Mouse (Mus musculus) hindbrain, postnatal 0 days (tissue): ENCODE measurements at regions not wholly inside any gene's neighbourhood (a gene's known extent, or its start where the extent isn't known, plus 50 kb on each side); places are given as distances from the start of the nearest gene placed in this dataset.

Source experiments
- ATAC-seq: fragments of 200-750 bp; cut with Nextera tagmentation; 2 replicates; pipeline ENCODE4 v1.8.0; 2017; ENCODE audit warnings: mild to moderate bottlenecking, moderate TSS enrichment, moderate library complexity
- DNase-seq: peaks from one replicate; pipeline ENCODE4 v3.0.0-alpha.2; 2015; ENCODE audit warnings: low spot score
- H3K27ac ChIP-seq: fragments of 300-500 bp; sonication (generic); 2 replicates; pipeline ENCODE4 v1.5.1; 2014; ENCODE audit warnings: mild to moderate bottlenecking
- H3K27me3 ChIP-seq: fragments of 300-500 bp; sonication (generic); 2 replicates; pipeline ENCODE4 v1.6.1; 2014; ENCODE audit warnings: low read length, mixed read lengths; ENCODE audit not compliant: insufficient read depth
- H3K36me3 ChIP-seq: fragments of 300-500 bp; sonication (generic); 2 replicates; pipeline ENCODE4 v1.6.1; 2014; ENCODE audit warnings: low read length, mixed read lengths; ENCODE audit not compliant: insufficient read depth
- H3K4me1 ChIP-seq: fragments of 300-500 bp; sonication (generic); 2 replicates; pipeline ENCODE4 v1.6.1; 2014; ENCODE audit warnings: antibody characterized with exemption, low read length, mixed read lengths; ENCODE audit not compliant: insufficient read depth
- H3K4me2 ChIP-seq: fragments of 300-500 bp; sonication (generic); 2 replicates; pipeline ENCODE4 v1.6.1; 2014; ENCODE audit warnings: low read depth, mild to moderate bottlenecking, low read length, moderate library complexity, mixed read lengths
- H3K4me3 ChIP-seq: fragments of 300-500 bp; sonication (generic); 2 replicates; pipeline ENCODE4 v1.5.1; 2014; ENCODE audit warnings: low read length
- H3K9ac ChIP-seq: fragments of 300-500 bp; sonication (generic); replicated peaks from 2 replicates; pipeline ENCODE4 v1.6.1; 2014; ENCODE audit warnings: mild to moderate bottlenecking, low read length, moderate library complexity, mixed read lengths
- H3K9me3 ChIP-seq: fragments of 300-500 bp; sonication (generic); 2 replicates; pipeline ENCODE4 v1.6.1; 2016; ENCODE audit warnings: low read length, mixed read lengths
- CTCF ChIP-seq: IDR thresholded peaks from 2 replicates; pipeline ENCODE4 v1.5.1; 2016; ENCODE audit warnings: antibody characterized with exemption, control low read depth, low read depth
- WGBS: fragments of 180-500 bp; shearing (Covaris S2); extraction: QIAGEN DNeasy Blood & Tissue Kit; methylation state at CpG from one replicate; pipeline ENCODE4 v1.1.7; 2014; 5-methylcytosine and 5-hydroxymethylcytosine counted together

- no peak for TF ChIP-seq CTCF
- Histone ChIP-seq H3K4me1 (no peaks in the 10 kb centered on the region), H3K4me3 (no peak overlapping the region), H3K36me3 (no peaks in the 10 kb centered on the region), H3K9ac (no peak overlapping the region), H3K27me3 (no peaks in the 10 kb centered on the region), H3K4me2 (no peak overlapping the region), H3K9me3 (no peaks in the 10 kb centered on the region), H3K27ac (no peak overlapping the region)
- DNase-seq (no peak), ATAC-seq (no peak)
- 82% methylated on average over 9 of the region's 9 CpGs for WGBS
These were observed 331.3 kb upstream of the Gm5148 start for GRCm38 (mm10) chr3:38055627-38056026.

GRCm38 (mm10) chr3:38052941-38053340 lies 328.7 kb upstream of the Gm5148 start:
- no peak for ATAC-seq

DNA sequence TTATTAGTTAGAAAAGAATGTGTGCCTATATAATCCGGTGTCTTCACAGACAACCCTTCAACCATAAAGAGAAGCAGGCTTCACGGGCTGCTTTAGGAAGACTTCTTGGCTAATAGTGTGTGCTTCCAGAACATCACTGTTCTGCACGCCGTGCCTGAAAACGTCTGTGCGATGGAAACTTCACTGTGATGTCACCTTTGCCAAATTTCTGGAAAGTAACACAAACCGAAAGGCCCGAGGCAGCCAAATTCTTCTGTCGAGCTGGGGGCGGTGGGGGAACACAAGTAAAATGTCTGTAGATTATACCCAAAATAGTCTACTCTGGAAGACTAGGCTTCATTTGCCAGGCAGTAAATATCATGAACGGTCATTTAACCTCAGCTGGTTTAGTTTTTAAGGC lies 327.5 kb upstream of the Gm5148 start:
- no peaks in the 10 kb centered on the region for H3K4me1 ChIP-seq
- no peaks in the 10 kb centered on the region for H3K27me3 ChIP-seq
- H3K36me3 ChIP-seq, result no peaks in the 10 kb centered on the region
- ATAC-seq, result no peak
- H3K27ac ChIP-seq, result no peak overlapping the region
- H3K9ac ChIP-seq, result no peak overlapping the region
- H3K4me3 ChIP-seq, result no peak overlapping the region
- TF ChIP-seq CTCF, result no peak
- DNase-seq, result no peak
- H3K4me2 ChIP-seq, result no peak overlapping the region
- no peaks in the 10 kb centered on the region for H3K9me3 ChIP-seq
- whole genome bisulfite sequencing, result 87% methylated on average over 11 of the region's 11 CpGs

More at GRCm38 (mm10) chr3:38052941-38053340, 328.7 kb upstream of the Gm5148 start:
- H3K36me3 ChIP-seq, result no peaks in the 10 kb centered on the region
- WGBS, result 77% methylated on average over 7 of the region's 7 CpGs
- H3K9me3 ChIP-seq, result no peaks in the 10 kb centered on the region
- no peak for TF ChIP-seq CTCF
- H3K4me2 ChIP-seq, result no peak overlapping the region
- DNase-seq, result no peak
- no peaks in the 10 kb centered on the region for H3K4me1 ChIP-seq
- H3K27ac ChIP-seq, result no peak overlapping the region
- no peak overlapping the region for H3K4me3 ChIP-seq
- H3K9ac ChIP-seq, result no peak overlapping the region
- no peaks in the 10 kb centered on the region for H3K27me3 ChIP-seq

DNA sequence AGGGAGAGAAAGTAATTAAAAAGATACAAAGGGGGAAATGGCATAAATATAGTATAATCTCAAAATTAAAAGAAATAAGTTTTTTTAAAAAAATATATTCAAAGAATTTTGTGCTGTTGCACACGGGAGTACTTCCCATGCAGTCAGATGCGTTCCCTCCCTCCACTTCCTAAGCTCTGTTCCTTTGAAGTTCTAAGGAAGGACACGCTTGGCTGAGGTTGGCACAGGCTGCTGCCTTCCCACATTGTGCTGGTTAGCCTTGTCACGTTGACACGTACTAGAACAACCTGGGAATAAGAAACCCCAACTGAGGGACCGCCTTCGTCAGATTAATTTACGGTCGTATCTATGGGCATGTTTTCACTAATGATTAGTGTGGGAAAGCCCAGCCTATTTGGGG lies 326.6 kb upstream of the Gm5148 start:
- no peak overlapping the region for H3K4me3 ChIP-seq
- no peaks in the 10 kb centered on the region for H3K9me3 ChIP-seq
- H3K4me2 ChIP-seq, result no peak overlapping the region
- no peak for TF ChIP-seq CTCF
- DNase-seq, result no peak
- no peak for ATAC-seq
- H3K4me1 ChIP-seq, result no peaks in the 10 kb centered on the region
- H3K27ac ChIP-seq, result no peak overlapping the region
- H3K36me3 ChIP-seq, result no peaks in the 10 kb centered on the region
- no peak overlapping the region for H3K9ac ChIP-seq
- 51% methylated on average over 9 of the region's 9 CpGs for WGBS
- H3K27me3 ChIP-seq, result no peaks in the 10 kb centered on the region

DNA sequence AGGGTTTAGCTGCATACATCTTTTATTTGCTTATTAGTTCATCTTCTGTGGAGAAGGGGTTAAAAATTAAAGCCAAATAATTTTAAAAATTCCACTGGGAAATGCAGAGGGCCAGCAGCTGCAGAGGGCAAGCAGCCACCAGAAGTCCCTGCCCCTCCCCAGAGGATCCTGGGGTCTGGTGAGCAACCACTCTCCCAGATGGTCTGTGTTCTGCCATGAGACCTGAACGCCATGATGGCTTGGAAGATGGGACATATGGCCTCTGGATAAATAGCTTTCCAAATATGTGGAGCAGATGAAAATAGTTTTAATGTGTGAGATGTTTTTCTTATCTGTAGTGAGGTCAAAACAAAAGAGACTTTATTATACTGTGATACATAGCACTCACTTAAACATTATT lies 326.1 kb upstream of the Gm5148 start:
- no peak overlapping the region for H3K4me2 ChIP-seq
- 51% methylated on average over 1 of the region's 1 CpGs for WGBS
- peak; percentile 19 for DNase-seq
- no peaks in the 10 kb centered on the region for H3K4me1 ChIP-seq
- no peaks in the 10 kb centered on the region for H3K9me3 ChIP-seq
- no peak overlapping the region for H3K27ac ChIP-seq
- no peak for TF ChIP-seq CTCF
- ATAC-seq, result no peak
- no peak overlapping the region for H3K9ac ChIP-seq
- H3K36me3 ChIP-seq, result no peaks in the 10 kb centered on the region
- H3K27me3 ChIP-seq, result no peaks in the 10 kb centered on the region
- no peak overlapping the region for H3K4me3 ChIP-seq

DNA sequence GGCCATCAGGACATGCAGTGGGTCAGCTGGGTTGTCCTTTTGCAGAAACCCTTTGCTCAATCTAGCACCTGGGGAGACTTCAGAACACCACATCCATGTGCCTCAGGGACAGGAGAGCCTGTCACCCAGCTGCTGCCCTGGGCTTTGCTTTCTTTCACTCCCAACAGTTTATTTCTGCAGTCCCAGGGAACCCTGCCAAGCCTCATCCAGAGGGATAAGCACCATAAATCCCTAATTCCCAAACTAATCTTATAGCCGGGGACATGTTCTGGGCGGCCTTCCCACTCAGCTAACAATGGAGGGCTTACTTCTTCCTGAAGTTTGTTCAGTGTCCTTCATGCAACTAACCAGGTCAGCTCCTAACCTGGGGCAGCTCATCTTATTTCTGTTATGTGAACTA lies 325.0 kb upstream of the Gm5148 start:
- Histone ChIP-seq H3K4me2 (no peak overlapping the region), H3K27me3 (no peaks in the 10 kb centered on the region), H3K27ac (no peak overlapping the region), H3K9me3 (no peaks in the 10 kb centered on the region), H3K9ac (no peak overlapping the region), H3K4me1 (no peaks in the 10 kb centered on the region), H3K36me3 (no peaks in the 10 kb centered on the region), H3K4me3 (no peak overlapping the region)
- WGBS, result 46% methylated on average over 2 of the region's 2 CpGs
- no peak for ATAC-seq
- DNase-seq, result peak; percentile 42
- TF ChIP-seq CTCF, result no peak

DNA sequence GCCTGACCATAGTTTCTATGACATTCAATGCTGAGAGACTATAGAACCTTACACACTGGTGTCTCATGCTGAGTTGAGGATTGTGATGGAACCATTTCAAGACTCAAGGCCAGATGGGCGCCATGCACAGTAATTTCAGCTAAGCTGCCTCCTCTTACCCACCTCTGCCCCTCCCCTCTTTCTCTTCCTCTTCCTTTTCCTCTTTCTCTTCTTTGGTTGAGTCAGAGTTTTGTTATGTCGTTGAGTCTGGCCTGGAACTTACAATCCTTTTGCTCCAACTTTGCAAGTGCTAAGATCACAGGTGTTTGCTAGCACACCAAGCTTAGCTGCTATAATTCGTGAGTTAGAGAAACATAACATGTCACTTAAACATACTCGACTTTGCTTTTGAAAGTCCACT lies 323.2 kb upstream of the Gm5148 start:
- TF ChIP-seq CTCF, result no peak
- Histone ChIP-seq H3K9ac (no peak overlapping the region), H3K36me3 (no peaks in the 10 kb centered on the region), H3K4me1 (no peaks in the 10 kb centered on the region), H3K27ac (no peak overlapping the region), H3K9me3 (no peaks in the 10 kb centered on the region), H3K4me3 (no peak overlapping the region), H3K27me3 (no peaks in the 10 kb centered on the region), H3K4me2 (no peak overlapping the region)
- WGBS, result 89% methylated on average over 4 of the region's 4 CpGs
- ATAC-seq (no peak), DNase-seq (no peak)
